Mouse (Mus musculus): Measurements from ENCODE around the gene Dapp1.

DNA sequence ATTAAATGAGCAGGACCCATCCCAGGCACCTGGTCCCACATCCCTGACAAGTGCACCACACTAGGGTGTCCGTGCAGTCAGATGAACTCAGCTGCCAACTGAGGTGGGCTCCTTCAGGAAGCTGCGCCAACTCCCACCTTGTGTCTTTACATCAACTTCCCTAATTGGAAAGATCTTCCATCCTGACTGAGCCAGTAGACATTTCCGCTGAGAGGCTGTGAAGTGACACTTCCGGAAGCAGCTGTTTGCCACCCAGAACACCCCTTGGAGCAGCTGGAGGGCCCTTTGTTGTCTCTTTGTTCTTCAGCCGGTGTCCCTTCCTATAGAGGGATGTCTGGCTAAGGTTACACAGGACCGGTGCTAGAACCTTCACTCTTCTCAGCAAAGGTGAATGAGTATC, 49.2 kb upstream of the Dapp1 start:
- no peak for TF ChIP-seq EP300 (IDR thresholded peaks at IDR 0.05; ENCODE audit: low read depth)
- TF ChIP-seq CTCF (IDR thresholded peaks at IDR 0.05; ENCODE audit: low read depth), result no peak

Data from liver, embryonic 14.5 days (tissue).